Mouse (Mus musculus) megakaryocyte, embryonic 14.5 days (primary cell): ENCODE measurements around the gene Polr2i.

Experiments
- FLI1 ChIP-seq: IDR thresholded peaks from 2 replicates; pipeline ENCODE4 v1.6.1; 2012; ENCODE audit warnings: low read length, inconsistent platforms, mixed read lengths
- GATA1 ChIP-seq: IDR thresholded peaks from 3 replicates; pipeline ENCODE4 v1.6.1; 2012; ENCODE audit warnings: mixed read lengths, low read length, inconsistent platforms, borderline replicate concordance

GRCm38 (mm10) chr7:30282740-30283139, 51.0 kb downstream of the Polr2i start:
- TF ChIP-seq GATA1: no peak
- no peak for TF ChIP-seq FLI1
